Mouse (Mus musculus): ENCODE measurements around the gene Igsf21. TPM values are rescaled to one million over a fixed set of nuclear protein-coding genes. Genes with fewer than 3 reads are reported as not detected.

Igsf21 gene
- polyA plus RNA-seq, 1 experiment: 0.40 TPM

GRCm38 (mm10) chr4:140164662-140165061 lies 81.9 kb downstream of the Igsf21 start:
- Histone ChIP-seq H3K4me1 (ENCODE audit: control insufficient read depth, insufficient read depth, low read length) (peaks cover 3% of the 10 kb centered on the region), H3K4me3 (ENCODE audit: low read depth, low read length) (no peak overlapping the region), H3K9ac (ENCODE audit: low read depth, poor library complexity, severe bottlenecking) (no peak overlapping the region), H3K27ac (ENCODE audit: insufficient read depth, low read length) (no peak overlapping the region), H3K9me3 (replicated peaks; ENCODE audit: control insufficient read depth, insufficient read depth, low read length, poor library complexity, severe bottlenecking) (no peaks in the 10 kb centered on the region), H3K27me3 (ENCODE audit: control insufficient read depth, insufficient read depth, low read length, poor library complexity, severe bottlenecking) (no peaks in the 10 kb centered on the region), H3K36me3 (ENCODE audit: control insufficient read depth, insufficient read depth, low read length, poor library complexity, severe bottlenecking) (no peaks in the 10 kb centered on the region)
- TF ChIP-seq EP300 (IDR thresholded peaks at IDR 0.05; ENCODE audit: insufficient read depth, low read depth, low read length) (no peak), POLR2A (IDR thresholded peaks at IDR 0.05; ENCODE audit: insufficient read depth, low read length) (no peak), CTCF (IDR thresholded peaks at IDR 0.05; ENCODE audit: low read depth, low read length) (no peak)

GRCm38 (mm10) chr4:140159617-140160016 lies 87.0 kb downstream of the Igsf21 start:
- Histone ChIP-seq H3K4me3 (ENCODE audit: low read depth, low read length) (no peak overlapping the region), H3K9ac (ENCODE audit: low read depth, poor library complexity, severe bottlenecking) (no peak overlapping the region), H3K9me3 (replicated peaks; ENCODE audit: control insufficient read depth, insufficient read depth, low read length, poor library complexity, severe bottlenecking) (no peaks in the 10 kb centered on the region), H3K4me1 (ENCODE audit: control insufficient read depth, insufficient read depth, low read length) (peaks cover 3% of the 10 kb centered on the region), H3K27me3 (ENCODE audit: control insufficient read depth, insufficient read depth, low read length, poor library complexity, severe bottlenecking) (no peaks in the 10 kb centered on the region), H3K27ac (ENCODE audit: insufficient read depth, low read length) (no peak overlapping the region), H3K36me3 (ENCODE audit: control insufficient read depth, insufficient read depth, low read length, poor library complexity, severe bottlenecking) (no peaks in the 10 kb centered on the region)
- TF ChIP-seq CTCF (IDR thresholded peaks at IDR 0.05; ENCODE audit: low read depth, low read length): peak; percentile 67
- TF ChIP-seq EP300 (IDR thresholded peaks at IDR 0.05; ENCODE audit: insufficient read depth, low read depth, low read length): no peak
- TF ChIP-seq POLR2A (IDR thresholded peaks at IDR 0.05; ENCODE audit: insufficient read depth, low read length): no peak

DNA sequence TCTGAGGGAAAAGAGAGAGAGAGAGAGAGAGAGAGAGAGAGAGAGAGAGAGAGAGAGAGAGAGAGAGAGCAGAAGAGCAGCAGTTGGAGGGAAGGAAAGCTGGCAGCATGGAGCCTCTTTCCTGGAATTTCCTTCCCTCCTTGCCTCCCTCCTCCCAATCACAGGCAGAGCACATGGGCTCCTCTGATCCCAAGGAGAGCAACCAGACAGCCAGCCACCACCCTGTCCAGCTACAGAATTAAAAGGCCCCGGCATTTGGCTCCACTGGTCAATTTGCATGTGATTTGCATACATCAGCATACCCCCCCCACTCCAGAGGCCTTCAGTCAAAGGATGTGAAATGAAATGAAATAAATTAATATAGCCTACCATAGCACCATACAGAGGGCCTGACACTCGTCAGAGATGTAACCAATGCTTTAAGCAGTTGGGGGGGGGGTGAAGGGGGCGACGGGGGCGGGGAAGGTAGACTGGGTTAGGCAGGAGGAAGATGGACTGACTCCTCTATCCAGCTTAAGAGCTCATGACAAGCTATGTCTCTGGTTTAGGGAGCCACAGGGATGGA lies 91.6 kb downstream of the Igsf21 start:
- TF ChIP-seq CTCF (IDR thresholded peaks at IDR 0.05; ENCODE audit: low read depth, low read length) (no peak), EP300 (IDR thresholded peaks at IDR 0.05; ENCODE audit: insufficient read depth, low read depth, low read length) (no peak), POLR2A (IDR thresholded peaks at IDR 0.05; ENCODE audit: insufficient read depth, low read length) (no peak)
- no peaks in the 10 kb centered on the region for H3K4me1 ChIP-seq (ENCODE audit: control insufficient read depth, insufficient read depth, low read length)
- no peaks in the 10 kb centered on the region for H3K27me3 ChIP-seq (ENCODE audit: control insufficient read depth, insufficient read depth, low read length, poor library complexity, severe bottlenecking)
- no peak overlapping the region for H3K27ac ChIP-seq (ENCODE audit: insufficient read depth, low read length)
- no peak overlapping the region for H3K9ac ChIP-seq (ENCODE audit: low read depth, poor library complexity, severe bottlenecking)
- no peaks in the 10 kb centered on the region for H3K9me3 ChIP-seq (replicated peaks; ENCODE audit: control insufficient read depth, insufficient read depth, low read length, poor library complexity, severe bottlenecking)
- no peak overlapping the region for H3K4me3 ChIP-seq (ENCODE audit: low read depth, low read length)
- H3K36me3 ChIP-seq (ENCODE audit: control insufficient read depth, insufficient read depth, low read length, poor library complexity, severe bottlenecking): no peaks in the 10 kb centered on the region

GRCm38 (mm10) chr4:140154484-140154883 lies 92.1 kb downstream of the Igsf21 start:
- no peak overlapping the region for H3K9ac ChIP-seq (ENCODE audit: low read depth, poor library complexity, severe bottlenecking)
- H3K4me1 ChIP-seq (ENCODE audit: control insufficient read depth, insufficient read depth, low read length): no peaks in the 10 kb centered on the region
- no peaks in the 10 kb centered on the region for H3K27me3 ChIP-seq (ENCODE audit: control insufficient read depth, insufficient read depth, low read length, poor library complexity, severe bottlenecking)
- H3K9me3 ChIP-seq (replicated peaks; ENCODE audit: control insufficient read depth, insufficient read depth, low read length, poor library complexity, severe bottlenecking): no peaks in the 10 kb centered on the region
- TF ChIP-seq POLR2A (IDR thresholded peaks at IDR 0.05; ENCODE audit: insufficient read depth, low read length) (no peak), EP300 (IDR thresholded peaks at IDR 0.05; ENCODE audit: insufficient read depth, low read depth, low read length) (no peak), CTCF (IDR thresholded peaks at IDR 0.05; ENCODE audit: low read depth, low read length) (no peak)
- no peak overlapping the region for H3K27ac ChIP-seq (ENCODE audit: insufficient read depth, low read length)
- no peaks in the 10 kb centered on the region for H3K36me3 ChIP-seq (ENCODE audit: control insufficient read depth, insufficient read depth, low read length, poor library complexity, severe bottlenecking)
- no peak overlapping the region for H3K4me3 ChIP-seq (ENCODE audit: low read depth, low read length)

GRCm38 (mm10) chr4:140153711-140154114 lies 92.9 kb downstream of the Igsf21 start:
- no peaks in the 10 kb centered on the region for H3K9me3 ChIP-seq (replicated peaks; ENCODE audit: control insufficient read depth, insufficient read depth, low read length, poor library complexity, severe bottlenecking)
- no peaks in the 10 kb centered on the region for H3K27me3 ChIP-seq (ENCODE audit: control insufficient read depth, insufficient read depth, low read length, poor library complexity, severe bottlenecking)
- H3K36me3 ChIP-seq (ENCODE audit: control insufficient read depth, insufficient read depth, low read length, poor library complexity, severe bottlenecking): no peaks in the 10 kb centered on the region
- TF ChIP-seq CTCF (IDR thresholded peaks at IDR 0.05; ENCODE audit: low read depth, low read length): no peak
- no peak for TF ChIP-seq POLR2A (IDR thresholded peaks at IDR 0.05; ENCODE audit: insufficient read depth, low read length)
- TF ChIP-seq EP300 (IDR thresholded peaks at IDR 0.05; ENCODE audit: insufficient read depth, low read depth, low read length): no peak
- H3K4me3 ChIP-seq (ENCODE audit: low read depth, low read length): no peak overlapping the region
- no peak overlapping the region for H3K27ac ChIP-seq (ENCODE audit: insufficient read depth, low read length)
- no peak overlapping the region for H3K9ac ChIP-seq (ENCODE audit: low read depth, poor library complexity, severe bottlenecking)
- H3K4me1 ChIP-seq (ENCODE audit: control insufficient read depth, insufficient read depth, low read length): no peaks in the 10 kb centered on the region

- TF ChIP-seq EP300 (IDR thresholded peaks at IDR 0.05; ENCODE audit: insufficient read depth, low read depth, low read length): no peak
- peak; percentile 62 for TF ChIP-seq CTCF (IDR thresholded peaks at IDR 0.05; ENCODE audit: low read depth, low read length)
- no peak overlapping the region for H3K27ac ChIP-seq (ENCODE audit: insufficient read depth, low read length)
- no peaks in the 10 kb centered on the region for H3K36me3 ChIP-seq (ENCODE audit: control insufficient read depth, insufficient read depth, low read length, poor library complexity, severe bottlenecking)
- H3K27me3 ChIP-seq (ENCODE audit: control insufficient read depth, insufficient read depth, low read length, poor library complexity, severe bottlenecking): no peaks in the 10 kb centered on the region
- H3K4me3 ChIP-seq (ENCODE audit: low read depth, low read length): no peak overlapping the region
- H3K9ac ChIP-seq (ENCODE audit: low read depth, poor library complexity, severe bottlenecking): no peak overlapping the region
- no peaks in the 10 kb centered on the region for H3K4me1 ChIP-seq (ENCODE audit: control insufficient read depth, insufficient read depth, low read length)
- no peaks in the 10 kb centered on the region for H3K9me3 ChIP-seq (replicated peaks; ENCODE audit: control insufficient read depth, insufficient read depth, low read length, poor library complexity, severe bottlenecking)
These were observed 93.5 kb downstream of the Igsf21 start for GRCm38 (mm10) chr4:140153101-140153500.

All from ES-Bruce4 (cell line).